Mouse (Mus musculus) heart, embryonic 14.5 days (tissue): Measurements from ENCODE around the gene Spink2. TPM values are rescaled to one million over a fixed set of nuclear protein-coding genes. Genes with fewer than 3 reads are reported as not detected.

Experiments used
- ATAC-seq: fragments of 200-750 bp; cut with Nextera tagmentation; 2 replicates; pipeline ENCODE4 v1.8.0; 2017; ENCODE audit warnings: low read depth, moderate TSS enrichment; ENCODE audit not compliant: insufficient number of reproducible peaks, insufficient read depth, low FRiP score
- H3K27ac ChIP-seq, 2 experiments: fragments of 200-500 bp in 1 of 2; fragments of 300-500 bp in 1 of 2; sonication (generic) in 1 of 2; replicated peaks in 1 of 2; 2 replicates each; pipeline ENCODE4 v1.5.1; 2012 to 2014; ENCODE audit warnings: low read depth in 2 of 2, low read length in 2 of 2, control low read depth in 1 of 2, mild to moderate bottlenecking in 1 of 2, mixed read lengths in 1 of 2; ENCODE audit not compliant: control insufficient read depth in 1 of 2, insufficient read depth in 1 of 2
- H3K27me3 ChIP-seq: fragments of 300-500 bp; sonication (generic); 2 replicates; pipeline ENCODE4 v1.6.1; 2014; ENCODE audit warnings: mild to moderate bottlenecking, low read length, control low read depth; ENCODE audit not compliant: control insufficient read depth, insufficient read depth
- H3K36me3 ChIP-seq: fragments of 300-500 bp; sonication (generic); 2 replicates; pipeline ENCODE4 v1.6.1; 2014; ENCODE audit warnings: mild to moderate bottlenecking, control low read depth, low read length, mixed read lengths; ENCODE audit not compliant: control insufficient read depth, insufficient read depth
- H3K4me1 ChIP-seq, 2 experiments: fragments of 200-500 bp in 1 of 2; fragments of 300-500 bp in 1 of 2; sonication (generic) in 1 of 2; 2 replicates each; pipeline ENCODE4 v1.6.1; 2012 to 2014; ENCODE audit warnings: low read length in 2 of 2, control low read depth in 1 of 2, mixed read lengths in 1 of 2; ENCODE audit not compliant: control insufficient read depth in 2 of 2, insufficient read depth in 2 of 2
- H3K4me2 ChIP-seq: fragments of 300-500 bp; sonication (generic); 2 replicates; pipeline ENCODE4 v1.6.1; 2014; ENCODE audit warnings: mild to moderate bottlenecking, low read length
- H3K4me3 ChIP-seq, 2 experiments: fragments of 200-500 bp in 1 of 2; fragments of 300-500 bp in 1 of 2; sonication (generic) in 1 of 2; 2 replicates each; pipeline ENCODE4 v1.5.1; 2012 to 2014; ENCODE audit warnings: low read length in 2 of 2, mild to moderate bottlenecking in 2 of 2, control low read depth in 1 of 2, low read depth in 1 of 2, moderate library complexity in 1 of 2; ENCODE audit not compliant: control insufficient read depth in 1 of 2, insufficient read depth in 1 of 2
- H3K9ac ChIP-seq: fragments of 300-500 bp; sonication (generic); 2 replicates; pipeline ENCODE4 v1.6.1; 2014; ENCODE audit warnings: mild to moderate bottlenecking, low read length
- H3K9me3 ChIP-seq: fragments of 300-500 bp; sonication (generic); 2 replicates; pipeline ENCODE4 v1.6.1; 2016; ENCODE audit warnings: low read length, control low read depth; ENCODE audit not compliant: control insufficient read depth
- WGBS: fragments of 180-500 bp; shearing (Covaris S2); extraction: QIAGEN DNeasy Blood & Tissue Kit; methylation state at CpG from one replicate; pipeline ENCODE4 v1.1.7; 2014; 5-methylcytosine and 5-hydroxymethylcytosine counted together
- polyA plus RNA-seq: library from polyadenylated mRNA; unstranded; fragments of >200 nt; fragmentation: Nextera tagmentation; extraction: Ambion mirVana; gene quantifications from 2 replicates; pipeline ENCODE4 v1.2.1, GENCODE M21; 2014

Gene Spink2
- polyA plus RNA-seq, 1 experiment from 2014 or later, result 4.7 TPM

DNA sequence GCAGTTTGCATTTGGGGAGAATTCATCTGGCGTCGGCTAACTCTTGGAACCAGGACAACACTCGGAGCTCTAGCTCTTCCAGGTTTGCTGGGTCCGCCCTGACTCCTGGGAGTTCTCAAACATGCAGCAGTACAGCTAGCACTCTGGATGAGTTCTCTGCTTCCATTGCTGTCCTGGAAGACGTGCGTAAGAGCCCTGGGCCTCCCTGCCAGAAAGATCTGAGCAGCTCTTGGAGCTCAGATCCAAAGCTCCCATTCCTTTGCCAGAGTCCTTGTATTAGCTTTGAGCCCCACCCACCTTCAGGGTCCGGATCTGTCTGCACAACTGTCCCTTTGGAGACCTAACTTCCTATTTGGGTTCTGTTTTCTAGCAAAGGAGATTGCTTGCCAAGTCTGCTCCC, 29.8 kb downstream of the Spink2 start:
- Histone ChIP-seq H3K9ac (no peak overlapping the region), H3K27me3 (no peaks in the 10 kb centered on the region), H3K36me3 (no peaks in the 10 kb centered on the region), H3K27ac (no peak overlapping the region), H3K4me1 (peaks cover 8 to 10% of the 10 kb centered on the region in 2 experiments; a peak in 3 of 4 replicates), H3K9me3 (no peaks in the 10 kb centered on the region), H3K4me2 (no peak overlapping the region), H3K4me3 (no peak overlapping the region)
- no peak for ATAC-seq
- WGBS, result 73% methylated on average over 7 of the region's 7 CpGs

DNA sequence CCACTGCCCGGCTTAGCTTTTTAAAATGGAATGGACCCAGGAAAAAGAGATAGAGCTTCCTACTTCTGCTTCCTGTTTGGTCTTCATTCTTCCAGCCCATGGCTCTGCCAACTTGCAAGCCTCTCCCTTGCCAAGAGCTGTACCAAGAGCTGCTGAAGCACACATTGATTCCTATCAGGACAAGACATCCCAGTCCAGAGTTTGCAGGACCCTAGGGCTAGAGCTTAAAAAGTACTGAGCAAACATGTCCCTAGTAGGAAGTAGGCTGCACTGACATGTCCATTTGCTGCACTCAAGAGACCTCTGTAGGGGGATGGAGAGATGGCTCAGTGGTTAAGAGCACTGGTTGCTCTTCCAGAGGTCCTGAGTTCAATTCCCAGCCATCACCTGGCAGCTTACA, 32.3 kb downstream of the Spink2 start:
- no peak overlapping the region for H3K27ac ChIP-seq
- H3K4me3 ChIP-seq, result no peak overlapping the region
- peaks cover 8 to 10% of the 10 kb centered on the region in 2 experiments; a peak in 3 of 4 replicates for H3K4me1 ChIP-seq
- no peaks in the 10 kb centered on the region for H3K27me3 ChIP-seq
- no peak overlapping the region for H3K9ac ChIP-seq
- H3K4me2 ChIP-seq, result no peak overlapping the region
- ATAC-seq, result no peak
- 94% methylated on average over 1 of the region's 1 CpGs for WGBS
- H3K36me3 ChIP-seq, result no peaks in the 10 kb centered on the region
- no peaks in the 10 kb centered on the region for H3K9me3 ChIP-seq

DNA sequence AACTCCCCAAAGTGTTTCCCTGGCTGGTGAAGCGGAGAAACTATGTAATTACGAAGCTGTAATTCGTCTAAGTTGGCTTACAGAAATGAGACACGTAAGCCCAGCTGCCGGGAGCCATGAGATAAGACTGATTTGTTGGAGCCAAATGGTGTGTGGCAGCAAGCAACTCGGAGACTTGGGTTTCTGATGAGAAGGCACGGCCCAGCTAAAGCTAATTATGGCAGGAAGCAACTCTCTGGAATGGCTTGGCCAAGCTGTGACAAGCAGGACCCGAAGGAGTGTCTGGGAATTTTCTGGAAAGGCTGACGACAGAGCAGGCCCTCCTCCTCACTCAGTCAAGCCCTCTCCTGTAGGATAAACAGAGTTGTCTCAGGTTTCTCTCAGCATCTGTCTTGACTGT, 33.3 kb downstream of the Spink2 start:
- Histone ChIP-seq H3K36me3 (no peaks in the 10 kb centered on the region), H3K4me1 (peaks cover 8 to 10% of the 10 kb centered on the region in 2 experiments; a peak in 3 of 4 replicates), H3K9me3 (no peaks in the 10 kb centered on the region), H3K9ac (no peak overlapping the region), H3K27ac (peak overlapping the region; percentile 4 to 47; a peak in 3 of 4 replicates), H3K4me3 (no peak overlapping the region), H3K27me3 (no peaks in the 10 kb centered on the region), H3K4me2 (no peak overlapping the region)
- 19% methylated on average over 9 of the region's 9 CpGs for WGBS
- ATAC-seq, result no peak

DNA sequence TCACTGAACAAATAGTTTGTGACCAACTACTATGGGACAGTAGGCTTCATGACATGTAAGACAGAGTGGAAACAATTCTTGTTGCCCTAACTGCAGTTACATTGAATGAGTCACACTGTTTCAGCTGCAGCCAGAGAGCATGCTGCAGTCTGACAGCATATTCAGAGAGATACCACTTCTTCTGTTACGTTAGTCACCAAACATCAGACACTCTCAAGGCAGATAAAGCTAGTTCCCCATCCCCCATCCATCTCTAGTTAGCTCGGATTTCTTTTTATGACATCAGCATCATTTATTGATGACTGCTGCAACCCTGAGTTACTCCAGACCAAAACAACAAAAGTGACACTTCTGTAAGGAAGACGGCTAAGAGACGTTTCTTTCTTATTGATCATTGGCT, 36.5 kb downstream of the Spink2 start:
- H3K36me3 ChIP-seq, result no peaks in the 10 kb centered on the region
- no peak overlapping the region for H3K4me3 ChIP-seq
- H3K4me1 ChIP-seq, result peaks cover 8 to 10% of the 10 kb centered on the region in 2 experiments; a peak in 3 of 4 replicates
- H3K4me2 ChIP-seq, result no peak overlapping the region
- no peaks in the 10 kb centered on the region for H3K27me3 ChIP-seq
- H3K27ac ChIP-seq, result no peak overlapping the region
- 51% methylated on average over 4 of the region's 4 CpGs for WGBS
- H3K9me3 ChIP-seq, result no peaks in the 10 kb centered on the region
- no peak overlapping the region for H3K9ac ChIP-seq
- no peak for ATAC-seq

DNA sequence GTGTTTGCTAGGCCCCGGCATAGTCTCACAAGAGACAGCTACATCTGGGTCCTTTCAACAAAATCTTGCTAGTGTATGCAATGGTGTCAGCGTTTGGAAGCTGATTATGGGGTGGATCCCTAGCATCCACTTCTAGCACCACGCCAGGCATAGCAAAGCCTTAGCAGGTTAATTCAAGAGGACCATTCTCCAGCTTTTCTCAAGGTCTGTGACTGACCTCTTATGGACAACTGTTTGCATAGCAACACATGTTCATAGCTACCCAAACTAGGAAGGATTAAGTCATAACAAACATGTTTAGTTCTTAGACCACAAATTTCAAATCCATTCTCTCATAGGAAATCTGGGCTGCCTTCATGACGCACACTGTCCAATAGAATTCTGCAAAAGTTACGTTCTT, 40.7 kb downstream of the Spink2 start:
- no peak for ATAC-seq
- H3K9me3 ChIP-seq, result no peaks in the 10 kb centered on the region
- no peak overlapping the region for H3K27ac ChIP-seq
- WGBS, result 38% methylated on average over 4 of the region's 5 CpGs
- no peak overlapping the region for H3K9ac ChIP-seq
- H3K4me3 ChIP-seq, result no peak overlapping the region
- H3K36me3 ChIP-seq, result no peaks in the 10 kb centered on the region
- no peak overlapping the region for H3K4me2 ChIP-seq
- no peaks in the 10 kb centered on the region for H3K27me3 ChIP-seq
- H3K4me1 ChIP-seq, result no peaks in the 10 kb centered on the region; a peak in 1 of 4 replicates

DNA sequence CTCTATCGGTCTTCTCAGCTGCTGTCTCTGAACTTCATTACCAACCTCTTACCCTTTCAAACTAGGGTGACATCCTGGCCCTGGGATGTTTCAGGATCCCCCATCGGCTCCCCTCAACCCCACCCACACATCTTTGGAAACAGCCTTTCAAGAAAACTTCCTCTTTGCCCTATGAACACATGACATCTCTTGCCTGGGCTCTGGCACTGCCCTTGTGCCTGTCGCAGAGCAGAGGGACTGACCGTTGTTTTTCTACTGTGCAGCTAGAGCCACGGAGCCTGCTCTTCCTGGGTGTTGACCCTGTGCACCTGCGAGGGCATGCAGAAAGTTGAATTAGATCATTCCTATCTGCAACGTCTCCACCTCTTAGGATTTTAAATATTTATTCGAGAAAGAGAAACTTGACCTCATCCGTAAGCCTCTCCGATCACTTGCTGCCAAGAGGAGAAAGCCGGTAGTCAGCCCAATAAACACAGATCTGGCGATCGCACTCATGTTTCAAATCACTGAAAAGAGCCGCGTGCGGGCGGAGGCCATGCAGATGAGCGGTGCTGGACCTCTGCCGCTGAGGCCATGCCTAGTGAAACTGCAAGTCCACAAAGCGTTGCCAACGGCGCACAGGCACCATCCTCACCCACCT, 43.8 kb downstream of the Spink2 start:
- no peaks in the 10 kb centered on the region for H3K27me3 ChIP-seq
- no peaks in the 10 kb centered on the region; a peak in 1 of 4 replicates for H3K4me1 ChIP-seq
- H3K9me3 ChIP-seq, result no peaks in the 10 kb centered on the region
- ATAC-seq, result no peak
- H3K9ac ChIP-seq, result no peak overlapping the region
- no peaks in the 10 kb centered on the region for H3K36me3 ChIP-seq
- no peak overlapping the region for H3K4me2 ChIP-seq
- no peak overlapping the region for H3K27ac ChIP-seq
- no peak overlapping the region for H3K4me3 ChIP-seq
- 83% methylated on average over 22 of the region's 22 CpGs for WGBS

DNA sequence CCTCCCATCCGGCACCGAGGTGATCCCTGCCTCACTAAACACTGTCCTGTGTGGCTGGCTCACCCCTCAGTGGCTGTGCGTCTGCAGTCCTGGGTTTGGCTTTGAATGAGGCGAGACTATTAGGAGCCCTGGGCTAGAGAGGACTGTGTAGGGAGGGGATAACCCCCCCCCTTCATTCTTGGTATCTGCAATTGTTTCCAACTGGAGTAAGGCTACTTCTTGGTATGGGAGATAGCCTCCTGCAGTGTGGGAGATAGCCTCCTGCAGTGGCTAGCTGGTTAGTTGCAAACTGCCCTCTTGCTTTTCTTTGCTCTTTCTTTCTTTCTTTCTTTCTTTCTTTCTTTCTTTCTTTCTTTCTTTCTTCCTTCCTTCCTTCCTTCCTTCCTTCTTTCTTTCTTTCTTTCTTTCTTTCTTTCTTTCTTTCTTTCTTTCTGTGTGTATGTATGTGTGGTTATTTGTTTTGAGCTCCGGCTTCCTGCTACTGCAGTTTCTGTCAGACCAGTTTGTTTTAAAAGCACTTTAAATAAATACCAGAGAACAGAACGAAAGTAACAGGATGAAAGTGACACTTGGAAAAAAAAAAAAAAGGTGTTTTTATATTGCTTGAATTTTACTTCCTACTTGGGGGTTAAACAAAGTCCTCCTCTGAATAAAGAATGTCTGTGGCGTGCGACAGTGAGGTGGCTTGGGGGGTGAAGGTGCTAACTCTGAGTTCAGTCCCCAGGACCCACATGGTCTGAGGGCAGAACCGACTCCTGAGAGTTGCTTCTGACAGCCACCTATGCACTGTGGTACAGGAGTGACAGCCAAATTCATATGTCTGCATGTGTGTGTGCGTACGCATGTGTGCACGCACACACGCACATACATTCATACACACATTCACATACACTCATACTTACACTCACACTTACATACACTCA, 45.3 kb downstream of the Spink2 start:
- Histone ChIP-seq H3K9ac (no peak overlapping the region), H3K27ac (no peak overlapping the region), H3K36me3 (no peaks in the 10 kb centered on the region), H3K4me1 (no peaks in the 10 kb centered on the region; a peak in 1 of 4 replicates), H3K27me3 (no peaks in the 10 kb centered on the region), H3K4me2 (no peak overlapping the region), H3K9me3 (no peaks in the 10 kb centered on the region), H3K4me3 (no peak overlapping the region)
- no peak for ATAC-seq
- WGBS, result 67% methylated on average over 13 of the region's 13 CpGs
